Mouse (Mus musculus): ENCODE data around the gene Crnkl1.
A peak's percentile ranks its signal among the peaks of the same experiment; 100 is the strongest.
"Not testable (repeated sequence)": the region's sequence is repeated elsewhere in the genome, so short reads cannot be mapped to it uniquely, and the experiment has no call there.

The Crnkl1 gene

GRCm38 (mm10) chr2:145920941-145921650 lies 13.7 kb downstream of the Crnkl1 start:
- DNase-seq (ENCODE audit: low spot score): no peak

- DNase-seq (ENCODE audit: low spot score): not testable (repeated sequence)
Measured at GRCm38 (mm10) chr2:145905884-145906283, 28.9 kb downstream of the Crnkl1 start.

GRCm38 (mm10) chr2:145905156-145905555 lies 29.7 kb downstream of the Crnkl1 start:
- DNase-seq (ENCODE audit: low spot score): no peak

- no peak for DNase-seq (ENCODE audit: low spot score)
Measured at GRCm38 (mm10) chr2:145903983-145904616, 30.7 kb downstream of the Crnkl1 start.

GRCm38 (mm10) chr2:145903061-145903901 lies 31.5 kb downstream of the Crnkl1 start:
- peak; percentile 91 for DNase-seq (ENCODE audit: low spot score)

DNA sequence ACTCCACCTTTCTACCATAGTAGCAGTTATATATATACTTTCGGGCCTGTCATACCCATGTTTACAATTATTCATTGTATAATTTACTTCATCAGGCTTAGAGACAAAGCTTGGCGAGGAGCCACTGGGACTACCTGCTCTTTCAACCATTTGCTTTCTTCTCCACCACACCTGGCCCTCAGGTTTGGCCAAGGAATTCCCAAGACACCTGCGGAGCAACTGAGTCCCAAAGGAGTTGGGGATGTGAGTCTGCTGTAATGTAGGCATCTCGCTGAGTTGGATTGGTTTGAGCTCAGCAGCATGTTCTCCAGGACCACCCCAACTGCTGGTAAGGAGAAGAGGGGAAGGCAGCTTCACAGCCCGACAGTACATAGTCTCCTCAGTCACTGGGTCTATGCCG lies 33.0 kb downstream of the Crnkl1 start, which contains the start of gene Naa20:
Gene Naa20, plus strand, starts transcription at position 239 of the 400 bp plus-strand sequence.
- DNase-seq (ENCODE audit: low spot score): no peak

DNA sequence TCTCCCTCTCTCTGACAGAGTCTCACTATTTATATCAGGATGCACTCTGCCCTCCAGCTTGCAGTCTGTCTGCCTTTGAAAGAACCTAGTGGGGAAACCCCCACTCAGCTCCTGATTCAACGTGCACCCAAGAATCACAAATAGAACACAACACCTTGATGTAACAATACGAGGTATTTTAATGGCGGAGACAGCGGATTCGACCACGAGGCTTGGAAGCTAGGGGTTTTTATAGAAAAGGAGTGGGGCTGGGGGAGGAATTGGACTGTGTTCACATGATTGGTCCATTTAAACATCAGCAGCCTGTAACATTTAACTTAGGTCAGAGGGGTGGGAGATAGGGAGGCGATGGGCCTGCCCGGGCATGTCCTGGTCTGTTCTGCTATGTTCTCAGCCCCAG lies 34.5 kb downstream of the Crnkl1 start:
- not testable (repeated sequence) for DNase-seq (ENCODE audit: low spot score)

DNA sequence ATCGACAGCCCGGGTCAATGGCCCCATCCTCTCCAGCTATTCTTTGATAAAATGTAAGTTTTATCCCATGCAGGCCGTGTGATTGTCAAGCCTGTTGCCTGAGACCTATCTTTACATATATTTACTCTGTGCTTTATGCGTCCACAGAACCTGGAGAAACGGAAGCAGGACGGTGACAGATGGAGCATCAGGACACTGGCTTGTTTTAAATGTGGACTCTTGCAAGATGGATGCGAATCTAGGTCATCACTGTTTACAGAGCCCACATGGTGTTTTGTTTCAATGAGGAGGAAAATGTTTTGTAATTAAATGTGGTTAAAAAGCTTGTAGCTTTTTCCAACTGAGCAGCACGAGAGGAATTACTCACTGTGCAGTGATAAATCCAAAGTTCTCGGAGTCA lies 36.7 kb downstream of the Crnkl1 start:
- DNase-seq (ENCODE audit: low spot score): no peak

GRCm38 (mm10) chr2:145893756-145894155 lies 41.1 kb downstream of the Crnkl1 start:
- DNase-seq (ENCODE audit: low spot score): no peak

- DNase-seq (ENCODE audit: low spot score): no peak
Measured at GRCm38 (mm10) chr2:145890571-145890970, 44.2 kb downstream of the Crnkl1 start.

GRCm38 (mm10) chr2:145888766-145889480 lies 45.9 kb downstream of the Crnkl1 start:
- DNase-seq (ENCODE audit: low spot score): peak; percentile 42

DNA sequence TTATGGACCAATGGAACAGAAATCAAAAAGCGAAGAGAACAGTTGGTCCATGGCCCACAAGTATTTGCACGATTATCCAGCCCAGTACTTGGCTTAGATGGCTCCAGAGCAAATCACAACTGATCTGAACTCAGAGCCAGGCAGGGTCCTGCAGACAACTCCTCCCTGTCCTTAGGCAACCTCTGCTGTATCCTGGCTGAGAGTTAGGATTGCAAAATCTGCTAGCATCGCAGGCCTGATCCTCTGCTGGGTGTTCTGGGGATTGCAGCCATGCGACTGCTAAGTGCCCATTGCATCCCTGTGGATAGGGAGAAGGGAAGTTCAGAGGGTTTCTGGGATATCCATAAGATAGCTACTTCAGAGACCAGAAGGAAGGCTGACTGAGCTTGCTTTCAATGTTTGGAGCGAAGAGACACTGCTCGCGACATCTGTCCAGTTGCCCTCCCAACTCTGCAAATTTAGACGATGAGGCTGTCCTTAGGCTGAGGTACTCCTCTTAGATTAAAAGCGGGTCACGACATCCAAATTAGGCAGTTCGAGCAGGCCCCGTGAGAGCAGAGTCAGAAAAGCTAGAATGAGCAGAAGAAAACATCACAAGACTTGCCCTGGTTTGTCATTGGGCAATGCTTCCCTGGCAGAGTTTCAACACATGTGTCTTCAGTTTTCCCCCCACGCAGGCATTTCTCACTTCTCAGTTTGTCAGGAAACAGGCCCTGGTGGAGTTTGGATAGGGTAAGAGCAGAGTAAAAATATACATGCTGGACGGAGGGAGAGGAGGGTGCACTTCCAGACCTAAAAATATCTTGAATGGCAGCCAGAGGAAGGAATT lies 46.7 kb downstream of the Crnkl1 start:
- DNase-seq (ENCODE audit: low spot score): peak; percentile 73

GRCm38 (mm10) chr2:145884913-145885785 lies 49.7 kb downstream of the Crnkl1 start:
- DNase-seq (ENCODE audit: low spot score): peak; percentile 41

GRCm38 (mm10) chr2:145884036-145884912 lies 50.5 kb downstream of the Crnkl1 start:
- no peak for DNase-seq (ENCODE audit: low spot score)

DNA sequence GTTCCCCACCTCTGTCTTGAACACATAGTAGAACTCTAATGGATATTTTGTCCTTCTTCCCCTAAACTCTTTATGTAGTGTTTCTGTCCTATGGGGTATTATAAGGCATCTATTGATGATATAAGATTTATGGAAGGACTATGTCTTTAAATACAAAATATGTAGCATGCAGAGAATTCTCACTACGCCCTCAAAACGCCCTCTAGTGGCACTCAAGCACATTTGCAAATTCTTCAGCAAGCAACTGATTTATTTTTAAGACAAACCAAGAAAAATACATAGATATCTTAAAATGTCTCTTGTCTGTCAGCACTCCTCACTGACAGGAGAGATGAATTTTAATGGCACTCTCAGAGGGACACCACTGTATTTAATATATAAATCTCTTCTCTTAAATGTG lies 52.4 kb downstream of the Crnkl1 start:
- no peak for DNase-seq (ENCODE audit: low spot score)

DNA sequence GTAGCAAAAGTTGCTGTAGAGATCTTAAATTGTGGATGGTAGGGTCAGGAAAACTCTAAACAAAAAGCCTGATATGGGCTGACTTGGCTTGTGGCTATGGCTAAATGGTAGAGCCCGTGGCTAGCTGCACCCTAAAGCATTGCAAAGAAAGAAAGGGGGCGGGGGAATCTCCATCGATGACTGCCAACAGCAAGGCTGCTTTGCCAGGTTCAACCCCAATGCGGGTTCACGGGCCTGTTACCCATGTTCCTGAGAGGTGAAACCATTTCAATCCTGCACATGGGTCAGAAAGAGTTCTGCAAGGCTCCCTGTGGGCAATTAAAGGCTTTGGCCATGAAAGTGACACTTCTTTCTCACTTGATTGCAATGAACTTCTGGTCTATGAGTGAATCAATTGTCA lies 52.9 kb downstream of the Crnkl1 start:
- DNase-seq (ENCODE audit: low spot score): no peak

DNA sequence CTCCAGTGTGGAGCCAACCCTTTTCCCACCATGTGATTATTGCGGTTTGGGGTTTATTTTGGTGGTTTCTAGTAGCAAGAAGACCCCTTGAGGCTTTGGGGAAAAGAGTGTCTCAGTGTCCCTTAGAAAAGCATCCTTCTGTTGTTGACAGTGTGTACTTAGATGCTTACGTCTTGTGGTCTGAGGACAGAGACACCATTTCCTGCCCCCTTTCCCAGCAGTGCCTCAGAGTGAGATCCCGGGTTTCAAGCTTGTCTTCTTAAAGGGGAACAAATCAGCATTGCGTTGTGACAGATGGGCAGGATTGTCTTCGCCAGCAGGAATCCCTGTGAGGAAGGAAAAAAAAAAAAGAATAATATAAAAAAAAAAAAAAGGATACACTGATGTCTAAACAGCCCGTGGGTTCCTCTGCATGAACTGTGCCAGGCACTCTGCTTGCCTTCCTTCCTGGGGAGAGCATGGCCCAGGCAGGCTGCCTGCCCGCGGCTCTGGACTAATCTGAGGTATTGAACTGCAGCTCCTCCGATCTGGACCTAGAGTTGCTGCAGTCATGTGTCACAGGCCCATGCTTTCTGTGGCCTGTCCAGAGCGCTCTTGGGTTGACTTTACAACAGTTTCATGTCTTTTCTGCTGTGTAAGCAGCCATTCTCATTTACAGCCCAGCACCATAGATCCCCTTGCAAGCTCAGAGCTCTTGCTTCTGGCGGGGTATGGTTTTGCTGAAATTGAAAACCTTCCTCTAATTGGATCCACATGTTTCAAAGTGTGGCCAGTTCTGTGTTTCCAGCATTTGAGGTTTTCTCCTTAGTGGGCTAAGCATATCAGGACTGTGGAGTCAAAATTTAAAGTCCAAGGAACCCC lies 53.7 kb downstream of the Crnkl1 start:
- no peak for DNase-seq (ENCODE audit: low spot score)

GRCm38 (mm10) chr2:145877191-145877590 lies 57.6 kb downstream of the Crnkl1 start:
- DNase-seq (ENCODE audit: low spot score): no peak

Measured in layer of hippocampus, adult 11-12 months (tissue).